Mouse (Mus musculus): ENCODE measurements around the gene Gng8. TPM values are rescaled to one million over a fixed set of nuclear protein-coding genes. Genes with fewer than 3 reads are reported as not detected.

The Gng8 gene
- polyA plus RNA-seq (2012; ENCODE audit: insufficient read depth, insufficient read length, missing spikeins): not detected in 2 replicates

GRCm38 (mm10) chr7:16891641-16892351, at the start of gene Gng8:
Gene Gng8 (plus strand): TSS chr7:16891786.
- Histone ChIP-seq H3K4me1 (ENCODE audit: control insufficient read depth, insufficient read depth, insufficient read length, low read length) (no peaks in the 10 kb centered on the region), H3K27ac (replicated peaks; ENCODE audit: low read depth, low read length) (peak within 1 kb of the TSS; percentile 58), H3K4me3 (ENCODE audit: insufficient read depth, low read depth, low read length) (peak within 1 kb of the TSS; percentile 32)

DNA sequence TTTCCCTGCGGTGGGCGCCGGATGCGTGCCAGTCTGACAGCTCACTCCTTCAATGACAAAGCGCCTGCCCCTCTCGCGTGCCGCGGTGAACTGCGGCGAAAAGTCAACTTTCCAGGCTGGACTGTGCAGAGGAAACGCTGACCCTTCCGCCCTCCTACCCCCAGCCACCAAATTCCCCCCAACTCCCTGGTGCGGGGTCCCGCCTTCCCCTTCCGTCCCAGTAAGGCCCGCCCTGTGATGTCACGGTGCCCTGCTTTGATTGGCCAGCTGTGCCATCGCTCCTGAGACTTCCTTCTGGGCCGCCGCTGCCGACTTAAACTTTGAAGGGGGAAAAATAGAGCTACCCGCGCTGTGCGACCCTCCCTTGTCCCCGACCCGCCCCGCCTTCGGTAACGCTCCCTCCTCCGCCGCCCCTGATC, 48.9 kb upstream of the Gng8 start, which contains the start of gene Prkd2:
Gene Prkd2 (plus strand): TSS at position 258 of the 419 bp plus-strand sequence.
- Histone ChIP-seq H3K4me3 (ENCODE audit: insufficient read depth, low read depth, low read length) (peak within 1 kb of the TSS; percentile 93), H3K4me1 (ENCODE audit: control insufficient read depth, insufficient read depth, insufficient read length, low read length) (peaks cover 4% of the 10 kb centered on the region), H3K27ac (replicated peaks; ENCODE audit: low read depth, low read length) (peak within 1 kb of the TSS; percentile 98)

DNA sequence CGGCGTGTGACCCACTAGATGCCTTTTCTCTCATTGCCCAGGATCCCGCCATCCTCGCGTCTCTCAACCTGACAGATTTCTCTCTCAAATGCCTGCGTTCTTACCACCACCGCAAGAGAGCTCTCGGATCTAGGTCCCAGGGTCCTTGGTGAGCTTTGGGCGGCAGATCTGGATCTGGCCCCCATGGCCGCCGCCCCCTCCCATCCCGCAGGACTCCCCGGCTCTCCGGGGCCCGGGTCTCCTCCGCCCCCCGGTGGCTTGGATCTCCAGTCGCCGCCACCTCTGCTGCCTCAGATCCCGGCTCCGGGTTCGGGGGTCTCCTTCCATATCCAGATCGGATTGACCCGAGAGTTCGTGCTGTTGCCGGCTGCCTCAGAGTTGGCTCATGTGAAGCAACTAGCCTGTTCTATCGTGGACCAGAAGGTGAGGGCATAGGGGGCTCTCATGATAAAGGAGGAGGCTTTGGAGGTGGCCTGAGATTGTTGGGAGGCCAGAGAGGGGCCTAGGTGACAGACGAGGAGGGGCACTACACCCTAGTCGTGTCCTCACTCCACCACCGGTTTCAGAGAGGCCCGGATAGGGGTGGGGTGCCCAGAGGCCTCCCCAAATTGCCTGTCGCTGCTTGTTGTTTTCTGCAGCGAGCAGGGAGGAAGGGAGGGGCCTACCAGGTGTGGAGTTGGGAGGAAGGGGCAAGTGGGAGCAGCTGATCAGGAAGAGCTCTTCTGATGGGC, 48.0 kb upstream of the Gng8 start:
- H3K27ac ChIP-seq (replicated peaks; ENCODE audit: low read depth, low read length): peak overlapping the region; percentile 98
- peaks cover 4% of the 10 kb centered on the region for H3K4me1 ChIP-seq (ENCODE audit: control insufficient read depth, insufficient read depth, insufficient read length, low read length)
- peak overlapping the region; percentile 93 for H3K4me3 ChIP-seq (ENCODE audit: insufficient read depth, low read depth, low read length)

GRCm38 (mm10) chr7:16844696-16845071, 46.9 kb upstream of the Gng8 start:
- Histone ChIP-seq H3K27ac (replicated peaks; ENCODE audit: low read depth, low read length) (peak overlapping the region; percentile 98), H3K4me3 (ENCODE audit: insufficient read depth, low read depth, low read length) (peak overlapping the region; percentile 93), H3K4me1 (ENCODE audit: control insufficient read depth, insufficient read depth, insufficient read length, low read length) (peaks cover 4% of the 10 kb centered on the region)

GRCm38 (mm10) chr7:16845072-16845819, 46.3 kb upstream of the Gng8 start:
- Histone ChIP-seq H3K4me3 (ENCODE audit: insufficient read depth, low read depth, low read length) (peak overlapping the region; percentile 93), H3K27ac (replicated peaks; ENCODE audit: low read depth, low read length) (peak overlapping the region; percentile 99), H3K4me1 (ENCODE audit: control insufficient read depth, insufficient read depth, insufficient read length, low read length) (peaks cover 4% of the 10 kb centered on the region)

- Histone ChIP-seq H3K4me3 (ENCODE audit: insufficient read depth, low read depth, low read length) (peak overlapping the region; percentile 61), H3K4me1 (ENCODE audit: control insufficient read depth, insufficient read depth, insufficient read length, low read length) (peaks cover 4% of the 10 kb centered on the region), H3K27ac (replicated peaks; ENCODE audit: low read depth, low read length) (peak overlapping the region; percentile 99)
These were observed 45.8 kb upstream of the Gng8 start for GRCm38 (mm10) chr7:16845820-16846167.

GRCm38 (mm10) chr7:16846775-16847174, 44.8 kb upstream of the Gng8 start:
- H3K4me3 ChIP-seq (ENCODE audit: insufficient read depth, low read depth, low read length): no peak overlapping the region

GRCm38 (mm10) chr7:16847507-16847906, 44.1 kb upstream of the Gng8 start:
- Histone ChIP-seq H3K4me3 (ENCODE audit: insufficient read depth, low read depth, low read length) (no peak overlapping the region), H3K4me1 (ENCODE audit: control insufficient read depth, insufficient read depth, insufficient read length, low read length) (peaks cover 3% of the 10 kb centered on the region; the same call in 1 of the 2 replicates), H3K27ac (replicated peaks; ENCODE audit: low read depth, low read length) (peak overlapping the region; percentile 0; the same call in 1 of the 2 replicates)

More at GRCm38 (mm10) chr7:16846775-16847174, 44.8 kb upstream of the Gng8 start:
- no peak overlapping the region for H3K27ac ChIP-seq (replicated peaks; ENCODE audit: low read depth, low read length)
- peaks cover 4% of the 10 kb centered on the region; the same call in 1 of the 2 replicates for H3K4me1 ChIP-seq (ENCODE audit: control insufficient read depth, insufficient read depth, insufficient read length, low read length)

- peaks cover 5% of the 10 kb centered on the region for H3K4me1 ChIP-seq (ENCODE audit: control insufficient read depth, insufficient read depth, insufficient read length, low read length)
- no peak overlapping the region for H3K27ac ChIP-seq (replicated peaks; ENCODE audit: low read depth, low read length)
- H3K4me3 ChIP-seq (ENCODE audit: insufficient read depth, low read depth, low read length): no peak overlapping the region
These were observed 43.0 kb upstream of the Gng8 start for GRCm38 (mm10) chr7:16848579-16848978.

- H3K27ac ChIP-seq (replicated peaks; ENCODE audit: low read depth, low read length): peak overlapping the region; percentile 87
- H3K4me3 ChIP-seq (ENCODE audit: insufficient read depth, low read depth, low read length): no peak overlapping the region
- peaks cover 11% of the 10 kb centered on the region for H3K4me1 ChIP-seq (ENCODE audit: control insufficient read depth, insufficient read depth, insufficient read length, low read length)
These were observed 40.0 kb upstream of the Gng8 start for GRCm38 (mm10) chr7:16851636-16852035.

DNA sequence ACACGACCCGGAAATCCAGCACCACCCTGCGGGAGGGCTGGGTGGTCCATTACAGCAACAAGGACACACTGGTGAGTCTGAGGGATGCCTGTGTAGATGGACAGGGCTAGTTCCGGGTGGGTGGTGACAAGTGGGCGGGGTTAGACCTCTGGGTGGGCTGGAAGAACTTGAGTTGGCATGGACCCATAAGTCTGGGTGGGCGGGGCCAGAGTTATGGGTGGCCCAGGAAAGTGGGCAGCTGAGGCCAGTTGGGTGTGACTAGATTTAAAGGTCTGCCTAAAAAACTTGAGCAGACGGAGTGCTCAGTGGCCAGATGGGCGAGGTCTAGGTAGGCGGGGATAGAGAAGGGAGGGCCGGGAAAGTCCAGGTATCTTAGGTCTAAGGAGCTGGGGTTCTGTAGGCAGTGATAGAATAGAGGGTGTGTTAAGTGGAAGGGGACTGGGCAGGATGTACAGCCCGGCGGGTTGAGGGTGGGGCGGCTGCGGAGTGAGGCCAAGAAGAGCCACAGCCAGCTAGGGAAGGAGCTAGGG, 38.2 kb upstream of the Gng8 start:
- H3K27ac ChIP-seq (replicated peaks; ENCODE audit: low read depth, low read length): peak overlapping the region; percentile 54; the same call in 1 of the 2 replicates
- no peak overlapping the region for H3K4me3 ChIP-seq (ENCODE audit: insufficient read depth, low read depth, low read length)
- H3K4me1 ChIP-seq (ENCODE audit: control insufficient read depth, insufficient read depth, insufficient read length, low read length): peaks cover 11% of the 10 kb centered on the region

- Histone ChIP-seq H3K4me3 (ENCODE audit: insufficient read depth, low read depth, low read length) (no peak overlapping the region), H3K27ac (replicated peaks; ENCODE audit: low read depth, low read length) (no peak overlapping the region), H3K4me1 (ENCODE audit: control insufficient read depth, insufficient read depth, insufficient read length, low read length) (peaks cover 7% of the 10 kb centered on the region)
These were observed 33.2 kb upstream of the Gng8 start for GRCm38 (mm10) chr7:16858336-16858735.

GRCm38 (mm10) chr7:16859902-16860651, 31.5 kb upstream of the Gng8 start:
- no peak overlapping the region for H3K4me3 ChIP-seq (ENCODE audit: insufficient read depth, low read depth, low read length)
- H3K4me1 ChIP-seq (ENCODE audit: control insufficient read depth, insufficient read depth, insufficient read length, low read length): no peaks in the 10 kb centered on the region; the same call in 1 of the 2 replicates
- H3K27ac ChIP-seq (replicated peaks; ENCODE audit: low read depth, low read length): no peak overlapping the region

- Histone ChIP-seq H3K27ac (replicated peaks; ENCODE audit: low read depth, low read length) (no peak overlapping the region), H3K4me3 (ENCODE audit: insufficient read depth, low read depth, low read length) (no peak overlapping the region), H3K4me1 (ENCODE audit: control insufficient read depth, insufficient read depth, insufficient read length, low read length) (no peaks in the 10 kb centered on the region)
These were observed 24.1 kb upstream of the Gng8 start for GRCm38 (mm10) chr7:16867488-16867887.

All from brown adipose tissue, adult 24 weeks (tissue).